Mouse (Mus musculus): ENCODE measurements around the gene Sema3d.

Sema3d gene

GRCm38 (mm10) chr5:12499791-12500504 lies 116.8 kb downstream of the Sema3d start:
- WGBS: 82% methylated on average over 6 of the region's 6 CpGs

- WGBS: 65% methylated on average over 1 of the region's 1 CpGs
Measured at GRCm38 (mm10) chr5:12512471-12512870, 129.3 kb downstream of the Sema3d start.

GRCm38 (mm10) chr5:12515283-12515682 lies 132.1 kb downstream of the Sema3d start:
- WGBS: 73% methylated on average over 4 of the region's 4 CpGs

- WGBS: 47% methylated on average over 4 of the region's 4 CpGs
Measured at GRCm38 (mm10) chr5:12525235-12525767, 142.1 kb downstream of the Sema3d start.

- 91% methylated on average over 2 of the region's 2 CpGs for WGBS
Measured at GRCm38 (mm10) chr5:12528596-12528995, 145.4 kb downstream of the Sema3d start.

GRCm38 (mm10) chr5:12529771-12530170 lies 146.6 kb downstream of the Sema3d start:
- WGBS: 85% methylated on average over 1 of the region's 1 CpGs

GRCm38 (mm10) chr5:12541268-12541667 lies 158.1 kb downstream of the Sema3d start:
- 7% methylated on average over 2 of the region's 2 CpGs for WGBS

- WGBS: 85% methylated on average over 8 of the region's 8 CpGs
Measured at GRCm38 (mm10) chr5:12549046-12549669, 166.0 kb downstream of the Sema3d start.

GRCm38 (mm10) chr5:12555401-12555800 lies 172.2 kb downstream of the Sema3d start:
- whole genome bisulfite sequencing: 90% methylated on average over 3 of the region's 3 CpGs

GRCm38 (mm10) chr5:12557889-12558288 lies 174.7 kb downstream of the Sema3d start:
- WGBS: 34% methylated on average over 2 of the region's 2 CpGs

- 19% methylated on average over 2 of the region's 2 CpGs for WGBS
Measured at GRCm38 (mm10) chr5:12561740-12562139, 178.6 kb downstream of the Sema3d start.

GRCm38 (mm10) chr5:12562204-12562603 lies 179.0 kb downstream of the Sema3d start:
- 31% methylated on average over 5 of the region's 5 CpGs for WGBS

GRCm38 (mm10) chr5:12563132-12563531 lies 179.9 kb downstream of the Sema3d start:
- 91% methylated on average over 11 of the region's 11 CpGs for WGBS

GRCm38 (mm10) chr5:12564602-12565220 lies 181.5 kb downstream of the Sema3d start:
- 59% methylated on average over 2 of the region's 2 CpGs for WGBS

- WGBS: 75% methylated on average over 1 of the region's 1 CpGs
Measured at GRCm38 (mm10) chr5:12566568-12566967, 183.4 kb downstream of the Sema3d start.

- WGBS: 81% methylated on average over 4 of the region's 4 CpGs
Measured at GRCm38 (mm10) chr5:12574551-12574950, 191.4 kb downstream of the Sema3d start.

GRCm38 (mm10) chr5:12575262-12575661 lies 192.1 kb downstream of the Sema3d start:
- WGBS: 75% methylated on average over 1 of the region's 1 CpGs

- 75% methylated on average over 4 of the region's 4 CpGs for WGBS
Measured at GRCm38 (mm10) chr5:12579752-12580151, 196.6 kb downstream of the Sema3d start.

GRCm38 (mm10) chr5:12582540-12582939 lies 199.4 kb downstream of the Sema3d start:
- 71% methylated on average over 1 of the region's 1 CpGs for WGBS

GRCm38 (mm10) chr5:12583293-12583834 lies 200.2 kb downstream of the Sema3d start:
- WGBS: 52% methylated on average over 3 of the region's 3 CpGs

- WGBS: 95% methylated on average over 9 of the region's 9 CpGs
Measured at GRCm38 (mm10) chr5:12584886-12585285, 201.7 kb downstream of the Sema3d start.

GRCm38 (mm10) chr5:12634227-12634980 lies 251.2 kb downstream of the Sema3d start:
- 44% methylated on average over 8 of the region's 8 CpGs for WGBS

Measured in cerebral cortex, adult 2 months (tissue).